ENCODE assay signal across 15 mouse cellular contexts in the genomic region with DNA sequence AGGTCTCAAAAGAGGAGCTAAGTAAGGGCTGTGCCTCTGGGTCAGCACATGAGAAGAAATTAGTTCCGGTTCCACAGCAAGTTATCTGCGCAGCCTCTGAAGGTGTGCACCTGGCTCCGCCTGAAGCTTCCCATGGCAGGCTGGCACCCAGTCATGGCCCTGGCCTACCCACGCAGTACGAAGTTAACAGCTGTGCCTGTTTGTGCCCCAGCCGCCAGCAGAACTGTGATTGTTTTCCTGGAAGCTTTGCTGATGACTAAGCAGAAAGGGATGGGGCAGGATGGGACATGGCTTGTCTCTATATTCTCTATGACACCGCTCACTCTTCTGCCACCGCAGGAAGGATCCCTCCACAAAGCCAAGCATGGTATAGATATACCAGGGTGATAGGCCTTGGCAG. TPM values are rescaled to one million over a fixed set of nuclear protein-coding genes. Genes with fewer than 3 reads are reported as not detected.
DNase-seq lines count a peak whose midpoint lies in the region; ATAC-seq lines count a peak whose summit lies in the region.
"Had no signal": no experiment of that assay in that cellular context is flagged by ENCODE, and none has a peak within 500 bp of the region (broad histone marks: within the 10 kb centered on the region; RNA-seq: fewer than 3 reads in every experiment).

No protein-coding gene starts in this region.

- H3K4me2 ChIP-seq in liver, embryonic 12.5 days, result no peak overlapping the region
- H3K4me2 ChIP-seq: limb, embryonic 15.5 days had no signal

- peak; percentile 54 for DNase-seq in adrenal gland, adult 2 months
- DNase-seq in adrenal gland, adult 8-10 months, result no peak
- DNase-seq in left cerebral cortex, adult 18-20 months (ENCODE audit: low spot score in 2 of 2), result peak; percentile 52 to 53
- DNase-seq in left cerebral cortex, postnatal 4 days, result no peak
- peak; percentile 80 for DNase-seq in layer of hippocampus, adult 9-11 months
- peak; percentile 65 for DNase-seq in right cerebral cortex, postnatal 25 days
- no peak for DNase-seq in heart, embryonic 10.5 days (ENCODE audit: low spot score)
- DNase-seq: cerebellum, adult 11-12 months; heart, postnatal 14 days had no signal

- H3K4me3 ChIP-seq in heart, embryonic 10.5 days, result no peak overlapping the region
- no peak overlapping the region for H3K4me3 ChIP-seq in liver, embryonic 12.5 days
- H3K4me3 ChIP-seq: erythroblast, embryonic 14.5 days; limb, embryonic 15.5 days had no signal

- intact Hi-C loops in left cerebral cortex, postnatal 4 days (cut with DNase I), result no loop called here

- H3K27me3 ChIP-seq in heart, embryonic 10.5 days (ENCODE audit: insufficient read depth, poor library complexity, severe bottlenecking), result peaks cover 38% of the 10 kb centered on the region
- H3K27me3 ChIP-seq in liver, embryonic 12.5 days (replicated peaks), result no peaks in the 10 kb centered on the region; the same call in 1 of the 2 replicates
- H3K27me3 ChIP-seq: limb, embryonic 15.5 days had no signal

- no peak overlapping the region for H3K27ac ChIP-seq in heart, embryonic 10.5 days
- H3K27ac ChIP-seq in liver, embryonic 12.5 days, result no peak overlapping the region
- H3K27ac ChIP-seq: kidney, postnatal 0 days; limb, embryonic 15.5 days had no signal

- whole genome bisulfite sequencing in heart, embryonic 10.5 days, result 87% methylated on average over 8 of the region's 8 CpGs
- WGBS in liver, embryonic 12.5 days (ENCODE audit: insufficient replicate concordance), result 72% methylated on average over 8 of the region's 8 CpGs

- no peaks in the 10 kb centered on the region for H3K9me3 ChIP-seq in heart, embryonic 10.5 days
- H3K9me3 ChIP-seq in liver, embryonic 12.5 days (replicated peaks), result no peaks in the 10 kb centered on the region
- H3K9me3 ChIP-seq: limb, embryonic 15.5 days had no signal

- peaks cover 10% of the 10 kb centered on the region for H3K4me1 ChIP-seq in heart, embryonic 10.5 days
- H3K4me1 ChIP-seq in liver, embryonic 12.5 days, result no peaks in the 10 kb centered on the region

- no peak overlapping the region for H3K9ac ChIP-seq in liver, embryonic 12.5 days
- H3K9ac ChIP-seq: limb, embryonic 15.5 days had no signal

- no peaks in the 10 kb centered on the region for H3K36me3 ChIP-seq in heart, embryonic 10.5 days
- H3K36me3 ChIP-seq in liver, embryonic 12.5 days, result no peaks in the 10 kb centered on the region
- H3K36me3 ChIP-seq: limb, embryonic 15.5 days had no signal

- ATAC-seq in liver, embryonic 12.5 days, result no peak
- ATAC-seq: hindbrain, embryonic 16.5 days had no signal

RNA-seq across cellular contexts. Expression of gene Otos, which starts 34.5 kb away (rescaled TPM):
- not detected for total RNA-seq in adrenal gland, adult 2 months (2021)
- polyA plus RNA-seq in adrenal gland, adult 2 months (2012; rRNA removed), result 0.47 and 0.74 TPM in 2 replicates
- total RNA-seq in adrenal gland, adult 8-10 months (2022), result under 1 TPM in 1 of 4 experiments, not detected in 3; 0.56 TPM
- total RNA-seq in left cerebral cortex, adult 18-20 months (2021), result not detected
- not detected for total RNA-seq in left cerebral cortex, postnatal 4 days (2021)
- polyA plus RNA-seq in heart, embryonic 10.5 days (2016; fragmentation: Nextera tagmentation; extraction: Ambion mirVana), result 0.08 TPM in 1 of 2 replicates, not detected in the other
- 0.15 and 0.23 TPM in 2 replicates for polyA plus RNA-seq in liver, embryonic 12.5 days (2016; fragmentation: Nextera tagmentation; extraction: Ambion mirVana)
- total RNA-seq: heart, postnatal 14 days had no signal
- polyA plus RNA-seq: limb, embryonic 15.5 days; lung, embryonic 16.5 days had no signal

RNA-seq across cellular contexts. Expression of gene Cops9, which starts 41.4 kb away (rescaled TPM):
- 100 to 1,000 TPM; 320 to 351 TPM for total RNA-seq in adrenal gland, adult 2 months (2021)
- polyA plus RNA-seq in adrenal gland, adult 2 months (2012; rRNA removed), result 51.9 and 62.0 TPM in 2 replicates
- total RNA-seq in adrenal gland, adult 8-10 months (2022), result 100 to 1,000 TPM; 279 to 327 (median 313) TPM
- 100 to 1,000 TPM; 214 to 225 TPM for total RNA-seq in left cerebral cortex, adult 18-20 months (2021)
- 100 to 1,000 TPM; 231 to 252 TPM for total RNA-seq in left cerebral cortex, postnatal 4 days (2021)
- polyA plus RNA-seq in heart, embryonic 10.5 days (2016; fragmentation: Nextera tagmentation; extraction: Ambion mirVana), result 310 and 346 TPM in 2 replicates
- 216 and 232 TPM in 2 replicates for polyA plus RNA-seq in liver, embryonic 12.5 days (2016; fragmentation: Nextera tagmentation; extraction: Ambion mirVana)

Comparison
In these comparisons a context has a peak if more than half of its experiments do, and no peak if none do; other contexts are left out.
1. DNase-seq: peak in adrenal gland, adult 2 months (single experiment), left cerebral cortex, adult 18-20 months (2 of 2), layer of hippocampus, adult 9-11 months (single experiment) and right cerebral cortex, postnatal 25 days (single experiment); none in adrenal gland, adult 8-10 months (single experiment), left cerebral cortex, postnatal 4 days (single experiment) and heart, embryonic 10.5 days (single experiment).